Comparison of ENCODE assay signal across 9 mouse cellular contexts in genomic region chr15:14418532-14418931, GRCm38 (mm10).
A peak's percentile ranks its signal among the peaks of the same experiment; 100 is the strongest.
DNase-seq lines count a peak whose midpoint lies in the region; ATAC-seq lines count a peak whose summit lies in the region.
"Had no signal": no experiment of that assay in that cellular context is flagged by ENCODE, and none has a peak within 500 bp of the region (broad histone marks: within the 10 kb centered on the region; RNA-seq: fewer than 3 reads in every experiment).

No protein-coding gene starts in this region.

- 43% methylated on average over 5 of the region's 5 CpGs for WGBS in limb, embryonic 11.5 days
- WGBS in limb, embryonic 10.5 days: 47% methylated on average over 5 of the region's 5 CpGs
- WGBS in embryonic facial prominence, embryonic 10.5 days: 48% methylated on average over 5 of the region's 5 CpGs

- DNase-seq in cerebellum, adult 9-10 months: peak; percentile 2
- DNase-seq in cerebellum, adult 11-12 months: no peak
- peak; percentile 21 for DNase-seq in limb, embryonic 11.5 days (ENCODE audit: low spot score)
- no peak for DNase-seq in limb, embryonic 10.5 days (ENCODE audit: low spot score)
- peak; percentile 8 for DNase-seq in embryonic facial prominence, embryonic 10.5 days (ENCODE audit: low spot score)
- peak; percentile 28 to 68 for DNase-seq in right cerebral cortex, adult 2 months (ENCODE audit: low spot score in 2 of 2)
- DNase-seq in T-cell, adult 2 months (ENCODE audit: low spot score): no peak
- no peak for DNase-seq in thymus, adult 18-20 months
- DNase-seq: liver, postnatal 0 days had no signal

- no peak overlapping the region for H3K4me2 ChIP-seq in limb, embryonic 11.5 days (ENCODE audit: low read depth, severe bottlenecking)

- H3K9me3 ChIP-seq in limb, embryonic 11.5 days (ENCODE audit: control insufficient read depth, low read length): no peaks in the 10 kb centered on the region
- no peaks in the 10 kb centered on the region for H3K9me3 ChIP-seq in limb, embryonic 10.5 days (replicated peaks)
- no peaks in the 10 kb centered on the region for H3K9me3 ChIP-seq in embryonic facial prominence, embryonic 10.5 days

- no peak overlapping the region for H3K4me3 ChIP-seq in limb, embryonic 11.5 days (ENCODE audit: low read depth, low read length)
- no peak overlapping the region for H3K4me3 ChIP-seq in limb, embryonic 10.5 days
- no peak overlapping the region for H3K4me3 ChIP-seq in embryonic facial prominence, embryonic 10.5 days

- H3K4me1 ChIP-seq in limb, embryonic 11.5 days (ENCODE audit: control insufficient read depth, insufficient read depth, low read length): no peaks in the 10 kb centered on the region
- no peaks in the 10 kb centered on the region for H3K4me1 ChIP-seq in limb, embryonic 10.5 days
- no peaks in the 10 kb centered on the region for H3K4me1 ChIP-seq in embryonic facial prominence, embryonic 10.5 days

- no peaks in the 10 kb centered on the region for H3K27me3 ChIP-seq in limb, embryonic 11.5 days (ENCODE audit: control insufficient read depth, insufficient read depth, low read length)
- H3K27me3 ChIP-seq in limb, embryonic 10.5 days (ENCODE audit: low read depth, poor library complexity, severe bottlenecking): no peaks in the 10 kb centered on the region
- no peaks in the 10 kb centered on the region for H3K27me3 ChIP-seq in embryonic facial prominence, embryonic 10.5 days (replicated peaks; ENCODE audit: low read depth, poor library complexity, severe bottlenecking)

- H3K36me3 ChIP-seq in limb, embryonic 11.5 days (ENCODE audit: control insufficient read depth, insufficient read depth, low read length): no peaks in the 10 kb centered on the region
- no peaks in the 10 kb centered on the region for H3K36me3 ChIP-seq in limb, embryonic 10.5 days
- H3K36me3 ChIP-seq in embryonic facial prominence, embryonic 10.5 days (replicated peaks): no peaks in the 10 kb centered on the region

- no peak overlapping the region for H3K9ac ChIP-seq in limb, embryonic 11.5 days (ENCODE audit: low read length)
- H3K9ac ChIP-seq: liver, postnatal 0 days had no signal

- no peak for ATAC-seq in limb, embryonic 11.5 days (ENCODE audit: insufficient number of reproducible peaks, low FRiP score, low TSS enrichment, low read depth)
- ATAC-seq: liver, postnatal 0 days had no signal

- H3K27ac ChIP-seq in limb, embryonic 11.5 days (replicated peaks; ENCODE audit: low read depth, low read length): no peak overlapping the region
- no peak overlapping the region for H3K27ac ChIP-seq in limb, embryonic 10.5 days
- H3K27ac ChIP-seq in embryonic facial prominence, embryonic 10.5 days (replicated peaks): no peak overlapping the region

Comparison
In these comparisons a context has a peak if more than half of its experiments do, and no peak if none do; other contexts are left out.
1. DNase-seq: peak in cerebellum, adult 9-10 months (single experiment), limb, embryonic 11.5 days (single experiment), embryonic facial prominence, embryonic 10.5 days (single experiment) and right cerebral cortex, adult 2 months (2 of 2); none in cerebellum, adult 11-12 months (single experiment), limb, embryonic 10.5 days (single experiment), T-cell, adult 2 months (single experiment) and thymus, adult 18-20 months (0 of 2).